Mouse (Mus musculus) liver, embryonic 12.5 days (tissue): ENCODE measurements around the gene Fam19a5. TPM values are rescaled to one million over a fixed set of nuclear protein-coding genes. Genes with fewer than 3 reads are reported as not detected.

ENCODE experiments used
- ATAC-seq: fragments of 200-750 bp; cut with Nextera tagmentation; 2 replicates; pipeline ENCODE4 v1.8.0; 2017; ENCODE audit warnings: moderate number of reproducible peaks, mild to moderate bottlenecking, moderate library complexity
- H3K27ac ChIP-seq: fragments of 300-500 bp; sonication (generic); 2 replicates; pipeline ENCODE4 v1.5.1; 2016; ENCODE audit warnings: mild to moderate bottlenecking
- H3K27me3 ChIP-seq: fragments of 300-500 bp; sonication (generic); replicated peaks from 2 replicates; pipeline ENCODE4 v1.6.1; 2016; ENCODE audit warnings: mild to moderate bottlenecking, moderate library complexity
- H3K36me3 ChIP-seq: fragments of 300-500 bp; sonication (generic); 2 replicates; pipeline ENCODE4 v1.6.1; 2016; ENCODE audit warnings: mild to moderate bottlenecking, moderate library complexity
- H3K4me1 ChIP-seq: fragments of 300-500 bp; sonication (generic); 2 replicates; pipeline ENCODE4 v1.6.1; 2016
- H3K4me2 ChIP-seq: fragments of 300-500 bp; sonication (generic); 2 replicates; pipeline ENCODE4 v1.6.1; 2016; ENCODE audit warnings: mild to moderate bottlenecking, moderate library complexity
- H3K4me3 ChIP-seq: fragments of 300-500 bp; sonication (generic); 2 replicates; pipeline ENCODE4 v1.5.1; 2016; ENCODE audit warnings: mild to moderate bottlenecking, moderate library complexity
- H3K9ac ChIP-seq: fragments of 300-500 bp; sonication (generic); 2 replicates; pipeline ENCODE4 v1.6.1; 2016; ENCODE audit warnings: mild to moderate bottlenecking, moderate library complexity
- H3K9me3 ChIP-seq: fragments of 300-500 bp; sonication (generic); replicated peaks from 2 replicates; pipeline ENCODE4 v1.6.1; 2016; ENCODE audit warnings: mild to moderate bottlenecking, moderate library complexity
- WGBS: fragments of 180-500 bp; shearing (Covaris S2); methylation state at CpG from one replicate; pipeline ENCODE4 v1.1.7; 2016; ENCODE audit not compliant: insufficient replicate concordance; 5-methylcytosine and 5-hydroxymethylcytosine counted together
- polyA plus RNA-seq: library from polyadenylated mRNA; unstranded; fragments of >200 nt; fragmentation: Nextera tagmentation; extraction: Ambion mirVana; gene quantifications from 2 replicates; pipeline ENCODE4 v1.2.1, GENCODE M21; 2016

The Fam19a5 gene
- polyA plus RNA-seq, 1 experiment from 2014 or later = 0.14 TPM

DNA sequence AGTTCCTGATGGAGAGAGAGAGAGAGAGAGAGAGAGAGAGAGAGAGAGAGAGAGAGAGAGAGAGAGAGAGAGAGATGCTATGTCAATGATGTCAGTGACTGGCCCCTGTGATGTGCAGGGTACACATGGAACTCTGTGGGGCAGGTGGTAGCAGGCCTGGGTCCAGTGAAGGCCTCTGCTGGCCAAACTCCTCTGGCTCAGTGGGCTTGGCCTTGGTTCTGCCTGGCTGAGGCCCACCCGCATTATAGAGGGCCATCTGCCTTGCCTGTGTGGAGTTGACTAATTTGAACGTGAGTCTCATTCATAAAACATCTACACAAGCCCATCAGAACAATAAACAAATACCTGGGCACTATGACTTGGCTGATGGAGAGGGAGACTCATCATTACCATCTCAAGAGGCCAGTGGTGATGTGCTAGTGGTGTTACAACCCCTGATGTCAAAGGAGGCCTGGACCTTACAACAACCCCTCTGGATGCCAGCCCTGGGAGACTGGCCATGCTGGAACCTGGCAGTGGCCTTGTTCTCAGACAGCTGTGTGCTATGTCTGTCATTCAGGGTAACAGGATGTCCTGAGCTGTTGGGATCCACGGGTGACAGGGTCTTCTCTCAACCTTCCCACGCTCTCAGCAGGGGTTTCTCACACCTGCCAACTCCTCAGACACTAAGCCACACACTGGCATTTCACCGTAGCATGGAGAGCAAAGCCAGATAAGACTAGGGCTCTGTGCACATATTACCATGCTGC is 102.4 kb downstream of the Fam19a5 start:
- no peaks in the 10 kb centered on the region for H3K27me3 ChIP-seq
- H3K4me1 ChIP-seq = no peaks in the 10 kb centered on the region
- no peak overlapping the region for H3K9ac ChIP-seq
- no peak overlapping the region for H3K4me2 ChIP-seq
- no peak for ATAC-seq
- 43% methylated on average over 5 of the region's 5 CpGs for WGBS
- no peaks in the 10 kb centered on the region for H3K36me3 ChIP-seq
- no peak overlapping the region for H3K27ac ChIP-seq
- H3K4me3 ChIP-seq = no peak overlapping the region
- H3K9me3 ChIP-seq = no peaks in the 10 kb centered on the region

DNA sequence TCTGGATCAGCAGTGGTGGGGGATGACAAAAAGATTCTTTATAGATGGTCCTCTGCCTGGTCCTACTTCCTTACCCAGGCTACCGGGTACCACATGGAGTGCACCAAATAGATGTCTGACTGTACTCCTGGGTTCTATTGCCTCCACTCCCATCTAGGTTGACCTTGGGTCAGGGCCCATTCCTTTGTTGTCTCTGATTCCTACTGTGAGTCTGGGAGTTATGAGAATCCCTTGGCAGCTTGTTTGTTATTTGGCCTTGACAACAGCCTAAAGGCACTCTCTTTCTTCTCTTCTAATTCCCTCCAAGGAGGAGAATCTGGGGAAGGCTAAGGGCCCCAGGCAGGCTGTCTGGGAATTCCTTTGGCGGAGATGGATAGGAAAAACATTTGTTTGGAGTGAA is 105.6 kb downstream of the Fam19a5 start:
- ATAC-seq = no peak
- Histone ChIP-seq H3K9ac (no peak overlapping the region), H3K27me3 (no peaks in the 10 kb centered on the region), H3K4me3 (no peak overlapping the region), H3K4me1 (no peaks in the 10 kb centered on the region), H3K4me2 (no peak overlapping the region), H3K36me3 (no peaks in the 10 kb centered on the region), H3K9me3 (no peaks in the 10 kb centered on the region), H3K27ac (no peak overlapping the region)
- 71% methylated on average over 2 of the region's 2 CpGs for WGBS

DNA sequence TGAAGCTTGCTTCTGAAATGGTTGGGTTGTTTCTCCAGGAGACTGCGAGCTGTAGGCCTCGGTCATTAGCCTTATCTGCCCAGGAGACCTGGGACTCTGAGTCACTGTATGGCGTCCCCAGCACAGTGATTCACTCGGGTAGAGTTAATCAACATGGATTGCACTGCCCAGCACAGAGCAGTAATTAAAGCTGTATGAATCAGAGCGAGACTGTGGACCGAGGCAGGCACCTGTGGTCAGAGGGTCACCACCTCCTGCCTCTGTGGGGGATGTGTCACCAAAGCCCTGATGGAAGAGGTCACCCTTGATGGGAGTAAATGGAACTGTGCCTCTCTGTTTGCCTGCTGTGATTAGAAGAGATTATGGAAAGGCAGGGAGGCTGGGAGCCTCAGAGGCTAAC is 110.5 kb downstream of the Fam19a5 start:
- no peaks in the 10 kb centered on the region for H3K36me3 ChIP-seq
- no peak overlapping the region for H3K9ac ChIP-seq
- ATAC-seq = no peak

DNA sequence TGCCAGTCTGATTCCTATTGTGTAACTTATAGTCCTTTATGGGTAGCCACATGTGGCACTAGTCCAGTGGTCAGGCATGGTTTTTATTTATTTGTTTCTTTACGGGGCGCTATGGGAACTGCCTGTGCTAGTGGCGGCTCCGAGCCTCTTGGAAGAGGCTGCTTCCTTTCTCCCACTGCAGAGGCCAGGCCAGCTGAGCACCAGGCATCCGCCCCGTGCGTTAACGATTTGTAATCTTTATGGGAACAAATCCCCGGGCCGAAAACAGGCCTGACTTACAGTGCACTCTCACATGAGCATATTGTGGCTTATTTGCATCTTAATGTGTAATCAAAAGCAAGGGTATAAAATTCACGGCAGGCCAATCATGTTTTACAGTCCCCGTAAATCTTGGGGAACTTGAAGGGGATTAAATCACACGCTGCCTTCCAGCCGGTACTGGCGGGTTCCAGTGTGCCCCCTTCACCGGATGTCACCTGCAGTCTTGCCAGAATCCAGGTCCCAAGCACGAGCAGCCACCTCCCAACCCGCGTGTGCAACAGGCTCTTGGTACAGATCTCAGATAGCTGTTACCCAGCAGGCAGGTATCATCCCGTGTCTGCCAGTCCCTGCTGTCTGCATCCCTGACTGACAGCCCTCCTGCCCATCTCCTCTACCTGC is 112.5 kb downstream of the Fam19a5 start:
- no peak overlapping the region for H3K4me2 ChIP-seq
- no peaks in the 10 kb centered on the region for H3K36me3 ChIP-seq
- no peaks in the 10 kb centered on the region for H3K27me3 ChIP-seq
- ATAC-seq = no peak
- no peaks in the 10 kb centered on the region for H3K4me1 ChIP-seq
- H3K4me3 ChIP-seq = no peak overlapping the region
- no peak overlapping the region for H3K27ac ChIP-seq
- 69% methylated on average over 20 of the region's 20 CpGs for WGBS
- H3K9me3 ChIP-seq = no peaks in the 10 kb centered on the region
- no peak overlapping the region for H3K9ac ChIP-seq

More for the DNA sequence above, 110.5 kb downstream of the Fam19a5 start:
- no peaks in the 10 kb centered on the region for H3K27me3 ChIP-seq
- H3K9me3 ChIP-seq = no peaks in the 10 kb centered on the region
- 50% methylated on average over 6 of the region's 6 CpGs for WGBS
- no peaks in the 10 kb centered on the region for H3K4me1 ChIP-seq
- H3K4me2 ChIP-seq = no peak overlapping the region
- H3K27ac ChIP-seq = no peak overlapping the region
- H3K4me3 ChIP-seq = no peak overlapping the region

DNA sequence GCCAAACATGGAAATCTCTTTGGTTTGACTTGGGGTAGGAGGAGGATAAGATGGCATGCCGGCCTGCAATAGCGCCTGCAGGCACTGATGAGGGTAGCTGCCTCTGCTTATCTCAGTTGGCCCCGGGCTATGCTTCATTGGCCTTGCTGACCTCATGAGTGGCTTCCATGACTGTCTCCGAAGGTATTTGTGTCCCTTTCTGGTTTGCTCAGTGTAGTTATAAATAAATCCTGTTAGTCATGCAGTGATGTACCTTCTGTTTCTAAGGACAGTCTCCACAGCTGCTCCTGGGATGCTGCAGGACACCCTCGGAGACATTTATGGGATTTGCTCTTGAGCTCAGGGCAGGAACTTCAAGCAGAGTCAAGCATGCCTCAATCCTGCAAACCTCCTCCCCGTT is 115.6 kb downstream of the Fam19a5 start:
- no peak overlapping the region for H3K4me2 ChIP-seq
- peaks cover 19% of the 10 kb centered on the region for H3K9me3 ChIP-seq
- H3K27ac ChIP-seq = no peak overlapping the region
- no peaks in the 10 kb centered on the region for H3K27me3 ChIP-seq
- no peak overlapping the region for H3K4me3 ChIP-seq
- H3K36me3 ChIP-seq = no peaks in the 10 kb centered on the region
- H3K9ac ChIP-seq = no peak overlapping the region
- WGBS = 69% methylated on average over 6 of the region's 6 CpGs
- ATAC-seq = no peak
- no peaks in the 10 kb centered on the region for H3K4me1 ChIP-seq

DNA sequence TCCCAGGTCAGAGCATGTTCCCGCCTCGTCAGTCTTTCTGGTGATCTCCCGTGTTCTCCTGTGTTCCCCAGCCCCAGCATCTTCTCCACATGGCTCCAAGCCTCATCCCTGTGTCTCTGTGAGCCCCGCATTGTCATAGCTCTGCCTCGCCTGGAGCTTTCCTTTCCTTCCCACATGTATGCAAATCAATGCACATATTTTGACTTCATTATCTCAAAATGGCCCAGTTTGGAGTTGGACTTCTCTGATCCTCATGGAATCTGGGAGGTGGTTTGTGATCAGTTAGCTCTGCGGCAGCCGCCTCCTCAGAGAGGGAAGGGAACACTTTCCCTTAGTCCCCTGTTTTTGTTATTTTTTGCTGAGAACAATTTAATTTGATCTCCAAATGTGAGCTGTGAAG is 117.9 kb downstream of the Fam19a5 start:
- Histone ChIP-seq H3K27me3 (no peaks in the 10 kb centered on the region), H3K4me3 (no peak overlapping the region), H3K36me3 (no peaks in the 10 kb centered on the region), H3K9ac (no peak overlapping the region), H3K4me1 (no peaks in the 10 kb centered on the region), H3K9me3 (peaks cover 37% of the 10 kb centered on the region), H3K4me2 (no peak overlapping the region), H3K27ac (no peak overlapping the region)
- ATAC-seq = no peak
- 76% methylated on average over 7 of the region's 7 CpGs for WGBS

DNA sequence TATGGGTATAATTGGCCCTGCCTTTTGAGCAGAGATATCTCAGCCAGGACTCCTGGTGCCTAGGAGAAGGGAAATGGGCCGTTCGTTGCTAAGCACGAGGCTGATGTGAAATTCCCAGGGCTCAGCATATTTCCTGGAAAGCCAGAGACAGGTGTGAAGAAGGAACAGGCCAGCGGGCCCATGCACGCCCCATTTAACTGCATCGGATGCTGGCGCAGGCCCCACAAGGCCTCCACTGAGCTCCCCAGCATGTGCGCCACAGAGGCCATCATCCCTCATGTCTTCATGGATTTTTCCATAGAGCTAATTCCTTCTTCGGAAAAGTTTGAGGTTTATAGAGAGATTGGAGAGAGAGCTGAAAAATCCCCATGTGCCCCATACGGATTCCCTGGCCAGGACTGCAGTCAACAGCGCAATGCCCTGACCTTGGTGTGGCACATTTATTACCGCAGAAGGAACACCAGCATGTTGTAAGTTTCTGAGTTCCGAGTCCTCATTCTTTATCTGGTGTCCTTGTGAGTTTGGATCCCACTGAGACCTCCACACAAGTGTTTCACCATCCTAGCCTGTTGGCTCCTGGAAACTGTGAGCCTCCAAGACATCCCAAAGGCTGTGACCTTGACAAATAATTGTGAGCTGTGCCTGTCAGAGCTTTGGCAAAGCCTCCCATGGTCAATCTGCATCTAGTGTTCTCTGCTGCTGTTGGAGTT is 122.1 kb downstream of the Fam19a5 start:
- H3K36me3 ChIP-seq = no peaks in the 10 kb centered on the region
- H3K27me3 ChIP-seq = no peaks in the 10 kb centered on the region
- H3K27ac ChIP-seq = no peak overlapping the region
- ATAC-seq = no peak
- 82% methylated on average over 13 of the region's 13 CpGs for WGBS
- H3K4me3 ChIP-seq = no peak overlapping the region
- no peak overlapping the region for H3K4me2 ChIP-seq
- peaks cover 38% of the 10 kb centered on the region for H3K9me3 ChIP-seq
- no peaks in the 10 kb centered on the region for H3K4me1 ChIP-seq
- H3K9ac ChIP-seq = no peak overlapping the region

DNA sequence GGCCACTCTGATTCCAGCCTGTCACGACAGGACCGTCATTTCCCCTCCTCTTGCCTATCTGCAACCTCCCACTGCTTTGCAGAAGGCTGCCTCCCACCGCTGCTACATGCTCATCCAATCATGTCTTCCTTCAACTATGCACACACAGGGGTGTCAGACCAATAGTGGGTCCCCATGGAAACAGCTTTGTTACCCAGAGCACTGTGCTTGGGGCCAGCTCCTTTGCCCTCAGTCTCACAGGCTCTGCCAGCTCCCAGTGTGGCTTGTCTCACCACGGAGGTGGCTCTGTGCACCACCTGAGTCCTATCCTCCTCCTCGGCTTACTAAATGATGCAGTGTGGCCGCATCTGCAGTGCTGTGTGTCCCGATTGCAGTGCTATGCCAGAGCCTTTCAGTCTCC is 123.3 kb downstream of the Fam19a5 start:
- ATAC-seq = no peak
- Histone ChIP-seq H3K27ac (no peak overlapping the region), H3K4me3 (no peak overlapping the region), H3K4me1 (no peaks in the 10 kb centered on the region), H3K4me2 (no peak overlapping the region), H3K27me3 (no peaks in the 10 kb centered on the region), H3K9ac (no peak overlapping the region), H3K9me3 (peaks cover 38% of the 10 kb centered on the region), H3K36me3 (no peaks in the 10 kb centered on the region)
- WGBS = 62% methylated on average over 7 of the region's 7 CpGs

DNA sequence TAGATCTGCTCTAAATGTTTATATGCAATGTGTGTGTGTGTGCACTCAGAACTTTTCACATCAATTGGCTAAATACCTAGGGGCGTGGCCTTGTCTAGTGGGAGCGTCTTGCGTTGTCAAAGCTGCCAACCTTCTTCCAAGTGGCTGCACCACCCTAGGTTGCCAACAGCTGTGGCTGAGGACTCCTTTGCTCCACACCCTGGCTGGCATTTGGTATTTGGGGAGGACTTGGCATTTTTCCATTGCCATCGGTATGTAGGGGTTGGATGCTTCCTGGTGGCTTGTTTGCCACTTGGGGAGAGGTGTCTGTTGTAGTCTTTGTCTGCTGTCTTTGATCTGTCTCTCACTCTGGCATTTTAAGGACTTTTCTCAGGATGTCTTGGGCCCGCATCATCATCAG is 124.0 kb downstream of the Fam19a5 start:
- no peaks in the 10 kb centered on the region for H3K27me3 ChIP-seq
- H3K4me2 ChIP-seq = no peak overlapping the region
- 63% methylated on average over 5 of the region's 5 CpGs for WGBS

DNA sequence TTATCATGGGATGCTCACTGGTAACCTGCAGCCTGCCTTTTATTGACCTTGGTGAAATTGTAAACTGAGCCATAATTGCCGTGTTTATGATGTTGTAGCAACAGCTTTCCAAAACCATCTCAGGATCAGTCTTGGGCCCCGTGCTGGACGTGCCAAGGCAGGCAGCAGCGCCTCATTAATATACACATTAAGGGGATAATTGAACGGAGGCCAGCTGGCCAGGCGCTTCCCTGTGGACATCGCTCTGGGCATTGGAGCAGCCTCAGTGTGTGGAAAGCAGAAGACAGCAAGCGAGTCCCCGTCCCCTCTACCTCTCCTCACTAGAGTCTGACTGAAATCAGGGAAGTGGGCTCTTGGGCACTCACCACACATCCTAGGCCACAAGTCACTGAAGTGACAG is 127.8 kb downstream of the Fam19a5 start:
- H3K27ac ChIP-seq = no peak overlapping the region
- H3K9me3 ChIP-seq = 0 out of 2 replicates have a peak, but pooled peaks cover 1% of the 10 kb centered on the region
- no peak for ATAC-seq
- no peaks in the 10 kb centered on the region for H3K4me1 ChIP-seq
- no peak overlapping the region for H3K4me3 ChIP-seq
- 63% methylated on average over 9 of the region's 9 CpGs for WGBS
- H3K27me3 ChIP-seq = no peaks in the 10 kb centered on the region
- H3K4me2 ChIP-seq = no peak overlapping the region
- no peak overlapping the region for H3K9ac ChIP-seq
- H3K36me3 ChIP-seq = no peaks in the 10 kb centered on the region

More for the DNA sequence above, 124.0 kb downstream of the Fam19a5 start:
- Histone ChIP-seq H3K4me1 (no peaks in the 10 kb centered on the region), H3K9me3 (peaks cover 35% of the 10 kb centered on the region), H3K4me3 (no peak overlapping the region), H3K36me3 (no peaks in the 10 kb centered on the region), H3K9ac (no peak overlapping the region), H3K27ac (no peak overlapping the region)
- ATAC-seq = no peak

DNA sequence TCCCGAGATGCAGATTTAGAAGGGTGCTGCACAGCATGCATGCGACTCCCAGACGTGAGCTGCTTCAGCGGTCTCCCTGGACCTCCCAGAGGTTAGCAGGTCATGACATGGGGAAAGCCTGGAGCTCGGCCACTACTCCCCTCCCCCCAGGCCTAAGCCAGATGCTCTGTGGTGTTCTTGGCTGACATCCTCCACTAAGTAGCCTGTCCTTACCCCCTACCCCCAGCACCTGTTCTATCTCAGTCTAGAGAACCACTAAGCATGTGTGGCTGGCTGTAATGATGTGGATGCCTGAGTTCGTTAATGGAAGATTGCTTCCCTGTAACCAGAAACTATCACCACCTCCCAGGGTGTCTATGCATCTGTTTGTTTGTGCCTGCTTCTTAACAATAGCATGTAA is 134.6 kb downstream of the Fam19a5 start:
- Histone ChIP-seq H3K36me3 (no peaks in the 10 kb centered on the region), H3K27me3 (no peaks in the 10 kb centered on the region), H3K9me3 (no peaks in the 10 kb centered on the region), H3K4me3 (no peak overlapping the region), H3K4me2 (no peak overlapping the region), H3K4me1 (no peaks in the 10 kb centered on the region), H3K27ac (no peak overlapping the region), H3K9ac (no peak overlapping the region)
- WGBS = 68% methylated on average over 6 of the region's 6 CpGs
- no peak for ATAC-seq

DNA sequence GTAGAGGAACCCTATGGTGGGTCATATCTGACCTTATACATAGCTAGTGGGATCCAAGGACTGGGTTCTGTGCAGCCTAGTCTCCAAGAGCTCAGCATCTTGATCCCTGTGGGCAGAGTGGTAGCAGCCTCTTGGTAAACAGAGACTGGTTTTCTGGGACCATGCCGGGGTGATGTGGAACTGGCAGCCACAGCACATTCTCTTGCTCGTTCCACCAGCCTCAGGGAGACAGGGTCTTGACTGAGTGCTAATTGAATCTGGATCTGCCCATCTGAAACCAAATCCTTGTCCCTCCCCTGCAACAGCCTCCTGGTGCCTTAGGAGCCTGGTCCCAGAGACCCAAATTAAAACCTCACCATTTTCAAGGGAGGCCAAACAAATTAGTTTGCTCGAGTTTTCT is 138.3 kb downstream of the Fam19a5 start:
- Histone ChIP-seq H3K27ac (no peak overlapping the region), H3K4me2 (no peak overlapping the region), H3K27me3 (no peaks in the 10 kb centered on the region), H3K9me3 (no peaks in the 10 kb centered on the region), H3K4me3 (no peak overlapping the region), H3K9ac (no peak overlapping the region), H3K36me3 (no peaks in the 10 kb centered on the region), H3K4me1 (no peaks in the 10 kb centered on the region)
- 48% methylated on average over 3 of the region's 3 CpGs for WGBS
- no peak for ATAC-seq
